Mouse (Mus musculus) megakaryocyte, embryonic 14.5 days (primary cell): Measurements from ENCODE around the gene As3mt.

Experiments
- FLI1 ChIP-seq: IDR thresholded peaks from 2 replicates; pipeline ENCODE4 v1.6.1; 2012; ENCODE audit warnings: low read length, inconsistent platforms, mixed read lengths
- GATA1 ChIP-seq: IDR thresholded peaks from 3 replicates; pipeline ENCODE4 v1.6.1; 2012; ENCODE audit warnings: mixed read lengths, low read length, inconsistent platforms, borderline replicate concordance

DNA sequence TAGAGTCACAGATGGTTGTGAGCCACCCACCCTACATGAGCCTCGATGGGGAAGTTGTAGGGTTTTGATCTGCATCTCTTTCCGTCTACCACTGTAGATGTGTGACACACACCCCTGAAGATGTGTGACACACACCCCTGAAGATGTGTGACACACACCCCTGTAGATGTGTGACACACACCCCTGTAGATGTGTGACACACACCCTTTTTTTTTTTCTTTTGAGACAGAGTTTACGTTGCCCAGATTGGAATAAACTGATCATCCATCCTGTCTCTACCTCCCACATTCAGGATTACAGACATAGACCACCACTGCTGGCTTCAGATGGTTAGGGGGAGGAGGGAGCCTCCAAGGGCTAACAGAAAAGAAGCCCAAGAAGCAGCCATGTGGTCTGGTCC, 21.7 kb downstream of the As3mt start:
- no peak for TF ChIP-seq GATA1
- TF ChIP-seq FLI1: no peak
